9 mouse cellular contexts compared by ENCODE assay signal in genomic region chr15:7998843-7999546, GRCm38 (mm10).
DNase-seq lines count a peak whose midpoint lies in the region; ATAC-seq lines count a peak whose summit lies in the region.
"Had no signal": no experiment of that assay in that cellular context is flagged by ENCODE, and none has a peak within 500 bp of the region (broad histone marks: within the 10 kb centered on the region; RNA-seq: fewer than 3 reads in every experiment).

No protein-coding gene starts in this region.

- peak; percentile 42 for DNase-seq in spleen, adult 12 weeks (ENCODE audit: low spot score)
- DNase-seq in spleen, adult 18-20 months, result no peak
- DNase-seq in liver, embryonic 11.5 days (ENCODE audit: low spot score), result no peak
- DNase-seq in thymus, postnatal 25 days, result peak; percentile 31
- no peak for DNase-seq in adrenal gland, adult 2 months
- no peak for DNase-seq in urinary bladder, postnatal 25 days (ENCODE audit: low spot score)
- no peak for DNase-seq in gastrocnemius, postnatal 4 days (ENCODE audit: low spot score in 2 of 2)

- no peak overlapping the region for H3K4me3 ChIP-seq in liver, embryonic 11.5 days (ENCODE audit: low read depth, low read length)
- H3K4me3 ChIP-seq: hindbrain, embryonic 15.5 days had no signal

- no peaks in the 10 kb centered on the region for H3K9me3 ChIP-seq in liver, embryonic 11.5 days (ENCODE audit: control insufficient read depth, low read length)
- H3K9me3 ChIP-seq: hindbrain, embryonic 15.5 days had no signal

- H3K27me3 ChIP-seq in liver, embryonic 11.5 days (replicated peaks; ENCODE audit: control insufficient read depth, insufficient read depth, low read length), result no peaks in the 10 kb centered on the region
- H3K27me3 ChIP-seq: hindbrain, embryonic 15.5 days had no signal

- peak; percentile 59; the same call in 1 of the 2 replicates for ATAC-seq in cerebellum, adult (ENCODE audit: insufficient number of reproducible peaks, low FRiP score, low TSS enrichment)
- peak; percentile 84 for ATAC-seq in liver, embryonic 11.5 days (replicated peaks; ENCODE audit: low FRiP score)

- H3K9ac ChIP-seq in liver, embryonic 11.5 days (ENCODE audit: low read depth, low read length), result no peak overlapping the region
- H3K9ac ChIP-seq: hindbrain, embryonic 15.5 days had no signal

- no peaks in the 10 kb centered on the region for H3K4me1 ChIP-seq in liver, embryonic 11.5 days (replicated peaks; ENCODE audit: control insufficient read depth, insufficient read depth, low read length)
- H3K4me1 ChIP-seq: hindbrain, embryonic 15.5 days had no signal

- H3K27ac ChIP-seq in liver, embryonic 11.5 days (ENCODE audit: low read depth, low read length), result no peak overlapping the region
- H3K27ac ChIP-seq: hindbrain, embryonic 15.5 days had no signal

- 47% methylated on average over 14 of the region's 14 CpGs for WGBS in liver, embryonic 11.5 days

- H3K36me3 ChIP-seq in liver, embryonic 11.5 days (ENCODE audit: control insufficient read depth, insufficient read depth, low read length), result no peaks in the 10 kb centered on the region
- H3K36me3 ChIP-seq: hindbrain, embryonic 15.5 days had no signal

- H3K4me2 ChIP-seq in liver, embryonic 11.5 days, result peak overlapping the region; percentile 38; the same call in 1 of the 2 replicates
- H3K4me2 ChIP-seq: hindbrain, embryonic 15.5 days had no signal

Comparison
In these comparisons a context has a peak if more than half of its experiments do, and no peak if none do; other contexts are left out.
1. DNase-seq: peak in spleen, adult 12 weeks (single experiment) and thymus, postnatal 25 days (single experiment); none in spleen, adult 18-20 months (0 of 2), liver, embryonic 11.5 days (single experiment), adrenal gland, adult 2 months (single experiment), urinary bladder, postnatal 25 days (single experiment) and gastrocnemius, postnatal 4 days (0 of 2).